Mouse (Mus musculus) adrenal gland, postnatal 10 days (tissue): ENCODE measurements at regions not wholly inside any gene's neighbourhood (a gene's known extent, or its start where the extent isn't known, plus 50 kb on each side); places are given as distances from the start of the nearest gene placed in this dataset.

Experiments
- DNase-seq: peaks from one replicate; pipeline ENCODE4 v3.0.0; 2021; ENCODE audit warnings: mixed read lengths

GRCm38 (mm10) chr11:111728148-111728547, 662.2 kb downstream of the Kcnj2 start:
- no peak for DNase-seq

- DNase-seq = no peak
Observed at GRCm38 (mm10) chr11:111732096-111732495, 666.1 kb downstream of the Kcnj2 start.

- no peak for DNase-seq
Observed at GRCm38 (mm10) chr11:111735446-111735845, 669.5 kb downstream of the Kcnj2 start.

GRCm38 (mm10) chr11:111735961-111736360, 670.0 kb downstream of the Kcnj2 start:
- no peak for DNase-seq

DNA sequence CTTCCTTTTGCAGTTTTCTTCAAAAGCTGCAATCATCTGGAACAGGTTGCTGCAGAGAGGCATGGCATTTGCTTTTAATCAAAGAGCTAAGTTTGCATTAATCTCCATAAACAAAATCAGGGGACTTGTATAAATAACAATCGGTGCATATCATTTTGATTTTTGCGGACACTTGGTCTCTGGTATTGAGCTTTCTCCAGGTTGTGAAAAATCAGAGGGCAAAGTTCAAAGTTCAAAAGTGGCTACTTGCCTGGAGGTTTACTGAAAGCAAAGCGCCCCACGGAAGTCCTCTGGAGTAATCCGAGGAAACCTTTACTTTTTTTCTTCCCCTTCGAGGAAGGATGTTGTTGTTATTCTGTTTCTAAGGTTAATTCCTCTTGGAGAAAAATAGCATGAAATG, 677.4 kb downstream of the Kcnj2 start:
- no peak for DNase-seq

GRCm38 (mm10) chr11:111747262-111747946, 681.4 kb downstream of the Kcnj2 start:
- no peak for DNase-seq

- DNase-seq = no peak
Observed at GRCm38 (mm10) chr11:111747947-111748322, 682.0 kb downstream of the Kcnj2 start.

GRCm38 (mm10) chr11:111748496-111748895, 682.5 kb downstream of the Kcnj2 start:
- no peak for DNase-seq

GRCm38 (mm10) chr11:111754735-111755134, 688.8 kb downstream of the Kcnj2 start:
- DNase-seq = no peak

DNA sequence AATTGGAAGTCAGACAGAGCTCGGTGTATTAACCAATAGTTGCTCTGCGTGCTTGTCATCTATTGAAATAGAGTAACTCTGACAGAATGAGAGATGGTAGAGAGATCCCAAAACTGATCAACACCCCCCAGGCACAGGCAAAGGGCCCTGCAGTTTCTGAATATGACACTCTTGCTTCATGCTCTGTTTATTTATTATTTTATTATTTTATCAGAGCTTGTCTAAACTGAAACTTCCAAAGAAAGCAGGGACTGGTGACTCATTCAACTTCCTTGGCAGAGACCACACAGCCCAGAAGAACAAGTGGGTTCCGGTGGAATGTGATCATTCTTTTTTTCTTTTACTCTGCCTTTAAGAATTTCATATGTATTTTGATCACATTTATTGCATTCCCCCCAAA, 697.1 kb downstream of the Kcnj2 start:
- DNase-seq = no peak

DNA sequence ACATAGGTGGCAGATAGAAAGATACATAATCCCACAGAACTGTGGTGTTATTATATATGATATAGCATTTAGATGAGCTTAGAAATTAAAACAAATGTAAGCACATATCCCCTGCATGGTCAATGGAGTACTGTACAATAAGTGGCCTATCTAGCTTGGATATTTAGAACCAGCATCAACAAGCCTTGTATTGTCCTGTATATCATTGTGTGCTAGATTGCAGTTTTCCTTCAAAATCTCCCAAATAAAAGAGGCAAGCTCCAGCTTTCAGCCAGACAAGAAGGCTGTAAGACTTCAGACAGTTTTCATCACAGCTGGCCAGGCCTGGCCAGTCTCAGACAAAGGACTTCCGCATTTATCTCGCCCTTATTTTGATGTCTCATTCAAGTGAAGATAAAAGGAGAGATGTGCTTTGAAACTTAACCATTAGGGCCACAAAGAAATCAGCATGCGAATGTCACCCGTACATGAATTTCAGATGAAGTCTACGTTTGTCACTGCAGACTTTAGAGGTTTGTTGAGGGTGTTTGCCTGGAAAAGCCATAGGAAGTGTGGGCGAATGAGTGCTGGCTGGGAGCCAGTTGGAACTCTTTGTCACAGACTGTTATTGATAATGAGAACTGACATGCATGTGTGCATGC, 700.5 kb downstream of the Kcnj2 start:
- no peak for DNase-seq

DNA sequence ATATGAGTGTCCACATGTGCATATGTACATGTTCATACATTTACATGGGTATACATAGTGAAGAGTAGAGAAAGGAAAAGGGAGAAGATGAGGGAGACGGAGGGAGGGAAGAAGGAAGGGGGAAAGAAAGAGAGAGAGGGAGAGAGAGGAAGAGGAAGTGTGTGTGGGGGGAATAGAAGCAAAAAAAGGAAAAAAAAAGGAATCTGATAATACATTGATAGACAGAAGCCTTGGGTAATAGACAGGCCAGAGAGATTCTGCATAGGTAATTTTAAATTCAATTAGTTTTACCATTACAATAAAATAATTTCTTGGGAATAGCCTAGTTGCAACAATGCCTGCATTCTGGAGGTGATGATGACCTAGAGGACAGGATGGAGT, 701.0 kb downstream of the Kcnj2 start:
- no peak for DNase-seq

- no peak for DNase-seq
Observed at GRCm38 (mm10) chr11:111774108-111774679, 708.2 kb downstream of the Kcnj2 start.

DNA sequence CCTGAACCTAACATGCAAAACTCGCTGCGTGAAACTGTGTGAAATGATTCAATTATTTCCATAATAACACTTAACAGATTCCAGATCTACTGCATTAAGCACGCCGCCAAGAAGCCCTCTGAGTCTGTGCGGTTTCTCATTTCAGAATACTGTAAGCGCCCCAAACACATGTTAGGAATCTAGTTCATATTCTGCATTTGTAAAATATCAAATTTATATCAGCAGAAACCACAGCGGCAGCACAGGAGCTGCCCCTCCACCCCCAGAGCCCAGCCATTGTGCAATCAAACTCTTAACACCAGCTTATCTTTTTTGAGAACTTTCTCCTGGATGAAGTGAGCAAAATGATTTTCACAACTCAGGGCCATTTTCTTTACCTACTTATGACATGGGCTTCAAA, 715.4 kb downstream of the Kcnj2 start:
- no peak for DNase-seq

DNA sequence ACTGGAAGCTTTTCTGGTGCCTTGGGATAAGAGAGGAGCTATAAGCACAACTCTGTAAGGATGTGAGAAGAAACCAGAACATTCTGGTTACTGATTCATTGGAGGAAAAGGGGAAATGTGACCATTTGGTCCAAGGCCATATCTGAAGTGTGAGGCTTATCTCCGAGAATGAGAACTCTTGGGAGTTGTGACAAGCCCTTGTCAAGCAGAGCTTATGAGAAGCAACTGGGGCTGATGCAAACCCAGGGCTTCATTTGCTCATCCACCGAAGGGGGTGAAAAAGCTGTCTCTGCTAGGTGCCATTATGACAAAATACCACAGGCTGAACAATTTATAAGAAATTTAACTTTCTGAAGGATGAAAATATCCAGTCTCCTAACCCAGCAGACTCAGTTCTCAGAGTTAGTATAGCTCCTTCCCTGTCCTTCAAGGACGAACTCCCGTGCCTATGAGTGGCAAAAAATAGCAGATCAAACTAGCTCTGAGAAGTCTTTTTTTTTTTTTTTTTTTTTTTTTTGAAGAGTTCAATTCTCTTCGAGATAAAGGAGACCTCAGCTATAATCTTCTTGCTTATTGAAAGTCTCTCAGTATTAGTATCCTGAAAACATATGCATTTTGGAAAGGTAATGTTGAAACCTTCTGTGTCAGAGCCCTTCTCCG, 725.4 kb downstream of the Kcnj2 start:
- no peak for DNase-seq

- no peak for DNase-seq
Observed at GRCm38 (mm10) chr11:111801033-111801432, 735.1 kb downstream of the Kcnj2 start.

DNA sequence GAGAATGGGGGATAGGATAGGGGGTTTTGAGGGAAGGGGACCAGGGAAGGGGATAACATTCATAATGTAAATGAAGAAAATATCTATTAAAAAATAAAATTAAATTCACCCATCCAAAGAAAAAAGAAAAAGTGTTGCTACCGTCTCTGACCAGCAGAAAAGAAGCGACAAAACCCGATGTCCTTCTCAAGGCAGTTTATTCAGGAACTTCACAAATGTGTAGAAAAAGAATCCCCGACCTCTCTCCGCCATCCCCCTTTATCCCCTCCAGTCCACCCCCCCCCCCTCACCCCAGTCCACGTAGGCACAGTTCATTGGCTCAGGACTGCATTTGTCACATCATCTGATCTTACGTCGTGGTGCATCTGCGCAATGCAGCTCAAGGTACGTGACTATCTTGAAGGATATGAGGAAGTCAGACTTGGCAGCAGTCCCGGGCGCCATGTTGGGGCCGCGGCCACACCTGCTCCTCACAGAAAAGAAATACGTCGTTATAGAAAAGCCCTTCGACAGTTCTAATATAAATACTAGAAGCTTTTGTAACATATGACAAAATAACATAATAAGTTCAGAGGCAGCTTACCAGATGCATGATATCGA, 750.3 kb downstream of the Kcnj2 start:
- DNase-seq = no peak

GRCm38 (mm10) chr11:111818124-111818523, 752.2 kb downstream of the Kcnj2 start:
- no peak for DNase-seq

- DNase-seq = no peak
Observed at GRCm38 (mm10) chr11:111820356-111820755, 754.4 kb downstream of the Kcnj2 start.

DNA sequence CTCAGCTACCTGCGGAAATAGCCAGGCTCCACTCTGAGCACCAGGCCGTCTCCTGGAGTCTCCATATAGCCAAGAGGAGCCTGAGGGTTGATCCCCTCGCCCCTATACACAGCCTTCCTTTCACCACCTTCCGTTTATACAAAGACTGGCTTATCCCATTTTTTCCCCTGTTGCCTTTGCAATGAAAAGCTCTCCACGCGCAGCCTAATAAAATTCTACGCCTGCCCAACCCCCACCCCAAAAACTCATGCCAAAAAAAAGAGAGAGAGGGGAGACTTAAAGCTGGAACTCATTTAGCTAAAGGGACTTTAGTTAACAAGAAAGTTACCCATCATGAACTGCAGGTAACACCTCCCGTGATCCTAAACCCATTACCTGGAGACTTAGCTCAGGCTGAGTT, 762.5 kb downstream of the Kcnj2 start:
- no peak for DNase-seq

DNA sequence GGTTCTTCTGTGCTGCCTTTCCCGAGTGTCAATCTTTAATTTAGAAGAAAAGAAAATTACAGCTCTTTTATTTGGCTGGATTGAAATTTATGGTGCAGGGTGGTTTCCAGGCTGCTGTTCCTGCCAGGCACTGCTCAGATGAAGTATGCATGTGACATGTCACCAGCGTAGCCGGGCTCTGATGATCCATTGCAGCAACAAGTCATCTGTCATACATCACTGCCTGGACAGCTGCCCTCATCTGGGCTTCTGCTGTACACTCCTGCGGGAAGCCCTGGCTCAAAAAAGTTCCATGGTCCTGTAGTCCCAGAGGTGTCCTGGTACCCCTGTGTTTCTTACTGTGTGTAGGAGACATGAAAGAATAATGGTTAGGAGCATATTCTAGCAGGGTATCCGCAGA, 773.0 kb downstream of the Kcnj2 start:
- peak; percentile 11 for DNase-seq

- peak; percentile 9 for DNase-seq
Observed at GRCm38 (mm10) chr11:111843728-111844258, 777.8 kb downstream of the Kcnj2 start.
